In genomic region chr11:75563851-75564548, GRCm38 (mm10) we compare ENCODE assay signal across 8 mouse cellular contexts. TPM values are rescaled to one million over a fixed set of nuclear protein-coding genes. Genes with fewer than 3 reads are reported as not detected.
DNase-seq lines count a peak whose midpoint lies in the region; ATAC-seq lines count a peak whose summit lies in the region.

No protein-coding gene starts in this region.

- H3K27me3 ChIP-seq in intestine, embryonic 15.5 days (replicated peaks), result no peaks in the 10 kb centered on the region
- no peaks in the 10 kb centered on the region for H3K27me3 ChIP-seq in stomach, embryonic 16.5 days (ENCODE audit: control insufficient read depth, insufficient read depth, low read length)

- no peak overlapping the region for H3K4me3 ChIP-seq in intestine, embryonic 15.5 days (replicated peaks)
- H3K4me3 ChIP-seq in stomach, embryonic 16.5 days (replicated peaks; ENCODE audit: low read length), result no peak overlapping the region

- no peak for ATAC-seq in intestine, embryonic 15.5 days
- ATAC-seq in stomach, embryonic 16.5 days (ENCODE audit: insufficient read depth, low FRiP score), result peak; percentile 26; the same call in 1 of the 2 replicates

- H3K4me2 ChIP-seq in intestine, embryonic 15.5 days (replicated peaks), result no peak overlapping the region
- no peak overlapping the region for H3K4me2 ChIP-seq in stomach, embryonic 16.5 days (ENCODE audit: low read depth, low read length)

- H3K4me1 ChIP-seq in intestine, embryonic 15.5 days (replicated peaks), result peaks cover 48% of the 10 kb centered on the region
- H3K4me1 ChIP-seq in stomach, embryonic 16.5 days (ENCODE audit: control insufficient read depth, insufficient read depth, low read length), result peaks cover 14% of the 10 kb centered on the region

- H3K27ac ChIP-seq in intestine, embryonic 15.5 days, result no peak overlapping the region
- peak overlapping the region; percentile 64 for H3K27ac ChIP-seq in stomach, embryonic 16.5 days (ENCODE audit: low read length)

- DNase-seq in ovary, adult 18-20 months (ENCODE audit: low spot score), result peak; percentile 61
- DNase-seq in ovary, postnatal 10 days (ENCODE audit: low spot score), result no peak
- peak; percentile 58 for DNase-seq in cerebellum, adult 9-11 months
- DNase-seq in left cerebral cortex, adult 11 months (ENCODE audit: low spot score), result no peak
- no peak for DNase-seq in right cerebral cortex, postnatal 14 days
- no peak for DNase-seq in retina, postnatal 1 day

- H3K9me3 ChIP-seq in intestine, embryonic 15.5 days, result no peaks in the 10 kb centered on the region
- no peaks in the 10 kb centered on the region for H3K9me3 ChIP-seq in stomach, embryonic 16.5 days (replicated peaks; ENCODE audit: control insufficient read depth, low read length)

- peak overlapping the region; percentile 9; the same call in 1 of the 2 replicates for H3K9ac ChIP-seq in intestine, embryonic 15.5 days
- H3K9ac ChIP-seq in stomach, embryonic 16.5 days (ENCODE audit: low read length), result peak overlapping the region; percentile 50; the same call in 1 of the 2 replicates

- 60% methylated on average over 18 of the region's 18 CpGs for WGBS in intestine, embryonic 15.5 days
- WGBS in stomach, embryonic 16.5 days, result 50% methylated on average over 18 of the region's 18 CpGs

- no peaks in the 10 kb centered on the region for H3K36me3 ChIP-seq in intestine, embryonic 15.5 days
- no peaks in the 10 kb centered on the region for H3K36me3 ChIP-seq in stomach, embryonic 16.5 days (ENCODE audit: control insufficient read depth, insufficient read depth, low read length)

RNA-seq across cellular contexts. Expression of gene Pitpna, which starts 23.9 kb away (rescaled TPM):
- 92.3 and 102 TPM in 2 replicates for polyA plus RNA-seq in intestine, embryonic 15.5 days (2015; fragmentation: Nextera tagmentation; extraction: Ambion mirVana)
- polyA plus RNA-seq in stomach, embryonic 16.5 days (2015; fragmentation: Nextera tagmentation; extraction: Ambion mirVana), result 59.1 and 63.1 TPM in 2 replicates

RNA-seq across cellular contexts. Expression of gene Slc43a2, which starts 32.5 kb away (rescaled TPM):
- 11.7 and 12.9 TPM in 2 replicates for polyA plus RNA-seq in intestine, embryonic 15.5 days (2015; fragmentation: Nextera tagmentation; extraction: Ambion mirVana)
- 4.1 and 5.0 TPM in 2 replicates for polyA plus RNA-seq in stomach, embryonic 16.5 days (2015; fragmentation: Nextera tagmentation; extraction: Ambion mirVana)

RNA-seq across cellular contexts. Expression of gene Scarf1, which starts 50.7 kb away (rescaled TPM):
- polyA plus RNA-seq in intestine, embryonic 15.5 days (2015; fragmentation: Nextera tagmentation; extraction: Ambion mirVana), result 5.7 TPM in 2 replicates
- 6.2 and 6.7 TPM in 2 replicates for polyA plus RNA-seq in stomach, embryonic 16.5 days (2015; fragmentation: Nextera tagmentation; extraction: Ambion mirVana)

RNA-seq across cellular contexts. Expression of gene Rilp, which starts 54.1 kb away (rescaled TPM):
- polyA plus RNA-seq in intestine, embryonic 15.5 days (2015; fragmentation: Nextera tagmentation; extraction: Ambion mirVana), result 1.6 and 2.3 TPM in 2 replicates
- polyA plus RNA-seq in stomach, embryonic 16.5 days (2015; fragmentation: Nextera tagmentation; extraction: Ambion mirVana), result 1.4 and 1.7 TPM in 2 replicates

Comparison
In these comparisons a context has a peak if more than half of its experiments do, and no peak if none do; other contexts are left out.
1. DNase-seq: peak in ovary, adult 18-20 months (single experiment) and cerebellum, adult 9-11 months (single experiment); none in ovary, postnatal 10 days (single experiment), left cerebral cortex, adult 11 months (single experiment), right cerebral cortex, postnatal 14 days (single experiment) and retina, postnatal 1 day (single experiment).